Comparison of ENCODE assay signal across 25 mouse cellular contexts in genomic region chr8:119430690-119431089, GRCm38 (mm10). TPM values are rescaled to one million over a fixed set of nuclear protein-coding genes. Genes with fewer than 3 reads are reported as not detected.
DNase-seq lines count a peak whose midpoint lies in the region; ATAC-seq and TF ChIP-seq lines count a peak whose summit lies in the region.
"Had no signal": no experiment of that assay in that cellular context is flagged by ENCODE, and none has a peak within 500 bp of the region (broad histone marks: within the 10 kb centered on the region; RNA-seq: fewer than 3 reads in every experiment).

No protein-coding gene starts in this region.

- H3ac ChIP-seq in myocyte (ENCODE audit: control insufficient read depth, insufficient read length) = no peak overlapping the region

- 97% methylated on average over 7 of the region's 7 CpGs for whole genome bisulfite sequencing in thymus, adult 2 months
- 72% methylated on average over 7 of the region's 7 CpGs for WGBS in liver, embryonic 13.5 days (ENCODE audit: insufficient replicate concordance)

- peaks cover 35% of the 10 kb centered on the region for H3K4me1 ChIP-seq in thymus, adult 2 months (replicated peaks; ENCODE audit: control insufficient read depth, insufficient read depth, low read length)
- peaks cover 72% of the 10 kb centered on the region for H3K4me1 ChIP-seq in liver, embryonic 13.5 days (replicated peaks)
- H3K4me1 ChIP-seq: hindbrain, embryonic 13.5 days had no signal

- H3K9ac ChIP-seq in liver, embryonic 13.5 days = no peak overlapping the region
- H3K9ac ChIP-seq: embryonic facial prominence, embryonic 13.5 days; heart, embryonic 15.5 days; hindbrain, embryonic 13.5 days had no signal

- H3K36me3 ChIP-seq in thymus, adult 2 months (ENCODE audit: control insufficient read depth, insufficient read depth, low read length) = no peaks in the 10 kb centered on the region
- H3K36me3 ChIP-seq in liver, embryonic 13.5 days = no peaks in the 10 kb centered on the region
- H3K36me3 ChIP-seq in myocyte (ENCODE audit: control insufficient read depth, insufficient read depth) = no peaks in the 10 kb centered on the region
- H3K36me3 ChIP-seq: embryonic facial prominence, embryonic 13.5 days; heart, embryonic 15.5 days; hindbrain, embryonic 13.5 days had no signal

- H3K9me3 ChIP-seq in liver, embryonic 13.5 days (replicated peaks) = no peaks in the 10 kb centered on the region
- H3K9me3 ChIP-seq: embryonic facial prominence, embryonic 13.5 days; heart, embryonic 15.5 days; hindbrain, embryonic 13.5 days had no signal

- no peak for ATAC-seq in liver, embryonic 13.5 days (ENCODE audit: low read depth)
- ATAC-seq in inflammation-experienced regulatory T-cells, adult 6 months = no peak
- ATAC-seq: forebrain, embryonic 14.5 days; hindbrain, postnatal 0 days; intestine, embryonic 16.5 days had no signal

- H3K79me2 ChIP-seq in myocyte (ENCODE audit: control insufficient read depth, insufficient read depth) = no peaks in the 10 kb centered on the region

- H3K4me3 ChIP-seq in thymus, adult 2 months (ENCODE audit: control insufficient read depth, insufficient read depth, low read length) = no peak overlapping the region
- no peak overlapping the region for H3K4me3 ChIP-seq in liver, embryonic 13.5 days (replicated peaks)
- no peak overlapping the region for H3K4me3 ChIP-seq in myocyte
- H3K4me3 ChIP-seq: embryonic facial prominence, embryonic 13.5 days; heart, embryonic 15.5 days; hindbrain, embryonic 13.5 days had no signal

- TF ChIP-seq CTCF in thymus, adult 2 months (IDR thresholded peaks at IDR 0.05; ENCODE audit: borderline replicate concordance, control insufficient read depth, extremely low read depth, insufficient read depth, low read length, poor library complexity) = peak; percentile 26; the same call in 1 of the 2 replicates

- DNase-seq in adrenal gland, postnatal 14 days = peak; percentile 66
- DNase-seq in adrenal gland, postnatal 25 days = no peak
- no peak for DNase-seq in thymus, adult 2 months
- DNase-seq in thymus, postnatal 4 days = no peak
- no peak for DNase-seq in liver, embryonic 13.5 days
- no peak for DNase-seq in urinary bladder, adult 2 months (ENCODE audit: low spot score)
- DNase-seq: adrenal gland, adult 8-10 months; B cell, adult 2 months; cerebellum, adult 18-20 months; cerebellum, adult 9-11 months; cerebellum, postnatal 36 days; gastrocnemius, postnatal 36 days; heart, adult 18-20 months; heart, postnatal 14 days had no signal

- no peak overlapping the region for H3K27ac ChIP-seq in thymus, adult 2 months (ENCODE audit: control insufficient read depth, insufficient read depth, low read length)
- peak overlapping the region; percentile 74; the same call in 1 of the 2 replicates for H3K27ac ChIP-seq in liver, embryonic 13.5 days
- H3K27ac ChIP-seq: embryonic facial prominence, embryonic 13.5 days; heart, embryonic 15.5 days; hindbrain, embryonic 13.5 days; hindbrain, postnatal 0 days had no signal

- no peak for TF ChIP-seq POLR2A in thymus, adult 2 months (IDR thresholded peaks at IDR 0.05; ENCODE audit: control insufficient read depth, extremely low read depth, insufficient read depth, low read length, poor library complexity)
- no peak for TF ChIP-seq POLR2A in myocyte (IDR thresholded peaks at IDR 0.05; ENCODE audit: insufficient read length, low read depth)

- H3K4me2 ChIP-seq in liver, embryonic 13.5 days = no peak overlapping the region
- peak overlapping the region; percentile 48 for H3K4me2 ChIP-seq in myocyte (ENCODE audit: low read depth)
- H3K4me2 ChIP-seq: embryonic facial prominence, embryonic 13.5 days; heart, embryonic 11.5 days; heart, embryonic 15.5 days; hindbrain, embryonic 13.5 days had no signal

- H3K27me3 ChIP-seq in thymus, adult 2 months (ENCODE audit: control insufficient read depth, insufficient read depth, low read length) = no peaks in the 10 kb centered on the region
- no peaks in the 10 kb centered on the region for H3K27me3 ChIP-seq in liver, embryonic 13.5 days
- no peaks in the 10 kb centered on the region for H3K27me3 ChIP-seq in myocyte (ENCODE audit: control insufficient read depth, insufficient read depth, insufficient read length)
- H3K27me3 ChIP-seq: embryonic facial prominence, embryonic 13.5 days; heart, embryonic 15.5 days; hindbrain, embryonic 13.5 days had no signal

TF ChIP-seq in myocyte, 11 proteins besides CTCF, POLR2A, EP300 and RAD21:
- TF ChIP-seq MAX (IDR thresholded peaks at IDR 0.05; ENCODE audit: low read depth) (no peak), MYOD1 (IDR thresholded peaks at IDR 0.05; ENCODE audit: control insufficient read depth in 1 of 3, insufficient read length in 2 of 3, low read depth in 2 of 3) (peak in 2 of 3 experiments; percentile 63 to 90), MYOG (IDR thresholded peaks at IDR 0.05; ENCODE audit: control insufficient read depth in 1 of 3, insufficient read depth in 1 of 3, insufficient read length in 2 of 3, low read depth in 2 of 3) (peak in 1 of 3 experiments; percentile 72), REST (IDR thresholded peaks at IDR 0.05; ENCODE audit: insufficient read depth, insufficient read length) (no peak), E2F4 (IDR thresholded peaks at IDR 0.05; ENCODE audit: insufficient read depth) (no peak), SRF (IDR thresholded peaks at IDR 0.05; ENCODE audit: control insufficient read depth, insufficient read length, low read depth) (no peak), TCF12 (IDR thresholded peaks at IDR 0.05; ENCODE audit: insufficient read depth, poor library complexity, severe bottlenecking) (no peak), USF1 (IDR thresholded peaks at IDR 0.05; ENCODE audit: low read depth) (no peak), CEBPB (IDR thresholded peaks at IDR 0.05; ENCODE audit: insufficient read depth, poor library complexity, severe bottlenecking) (no peak), TCF3 (IDR thresholded peaks at IDR 0.05; ENCODE audit: insufficient read length, low read depth) (no peak), POLR2AphosphoS2 (IDR thresholded peaks at IDR 0.05; ENCODE audit: insufficient read length, low read depth) (no peak)

RNA-seq across cellular contexts. Expression of gene Osgin1, which starts 3.2 kb away (rescaled TPM):
- 52.9 and 69.1 TPM in 2 replicates for total RNA-seq in adrenal gland, postnatal 14 days (2021)
- total RNA-seq in adrenal gland, postnatal 25 days (2021) = 73.4 and 110 TPM in 2 replicates
- 7.7 and 7.8 TPM in 2 replicates for polyA plus RNA-seq in thymus, adult 2 months (2012; rRNA removed)
- 13.0 and 14.8 TPM in 2 replicates for polyA plus RNA-seq in liver, embryonic 13.5 days (2015; fragmentation: Nextera tagmentation; extraction: Ambion mirVana)
- 14.3 TPM for polyA plus RNA-seq in myocyte (2012; fragmentation: generic; extraction: Trizol)
- polyA plus RNA-seq in urinary bladder, adult 2 months (2012; rRNA removed) = 69.4 and 84.6 TPM in 2 replicates
- 10 to 100 TPM; 15.6 to 28.0 (median 24.5) TPM for polyA plus RNA-seq in inflammation-experienced regulatory T-cells, adult 6 months (2017; shearing (Covaris generic))
- total RNA-seq: hindbrain, postnatal 0 days had no signal

RNA-seq across cellular contexts. Expression of gene Necab2, which starts 15.8 kb away (rescaled TPM):
- total RNA-seq in adrenal gland, postnatal 14 days (2021) = 10.4 and 10.6 TPM in 2 replicates
- 6.5 and 7.0 TPM in 2 replicates for total RNA-seq in adrenal gland, postnatal 25 days (2021)
- polyA plus RNA-seq in thymus, adult 2 months (2012; rRNA removed) = 0.06 and 0.12 TPM in 2 replicates
- polyA plus RNA-seq in liver, embryonic 13.5 days (2015; fragmentation: Nextera tagmentation; extraction: Ambion mirVana) = 0.05 TPM in 1 of 2 replicates, not detected in the other
- not detected for polyA plus RNA-seq in myocyte (2012; fragmentation: generic; extraction: Trizol)
- polyA plus RNA-seq in urinary bladder, adult 2 months (2012; rRNA removed) = 0.08 and 0.12 TPM in 2 replicates
- not detected for polyA plus RNA-seq in inflammation-experienced regulatory T-cells, adult 6 months (2017; shearing (Covaris generic))
- total RNA-seq: heart, adult 18-20 months; heart, postnatal 14 days; hematopoietic stem cell, adult 5-6 weeks; MEL had no signal

RNA-seq across cellular contexts. Expression of gene Mlycd, which starts 36.0 kb away (rescaled TPM):
- 58.0 and 66.5 TPM in 2 replicates for total RNA-seq in adrenal gland, postnatal 14 days (2021)
- 46.2 and 49.0 TPM in 2 replicates for total RNA-seq in adrenal gland, postnatal 25 days (2021)
- 20.7 and 22.1 TPM in 2 replicates for polyA plus RNA-seq in thymus, adult 2 months (2012; rRNA removed)
- 7.3 and 7.7 TPM in 2 replicates for polyA plus RNA-seq in liver, embryonic 13.5 days (2015; fragmentation: Nextera tagmentation; extraction: Ambion mirVana)
- 23.1 TPM for polyA plus RNA-seq in myocyte (2012; fragmentation: generic; extraction: Trizol)
- 21.6 and 23.2 TPM in 2 replicates for polyA plus RNA-seq in urinary bladder, adult 2 months (2012; rRNA removed)
- polyA plus RNA-seq in inflammation-experienced regulatory T-cells, adult 6 months (2017; shearing (Covaris generic)) = 1 to 10 TPM; 2.6 to 7.3 (median 7.1) TPM
